Mouse (Mus musculus) hindbrain, embryonic 15.5 days (tissue): ENCODE data around the gene Ptger3. TPM values are rescaled to one million over a fixed set of nuclear protein-coding genes. Genes with fewer than 3 reads are reported as not detected.

ENCODE experiments used
- ATAC-seq: fragments of 200-750 bp; cut with Nextera tagmentation; 2 replicates; pipeline ENCODE4 v1.8.0; 2017; ENCODE audit warnings: low read depth, moderate number of reproducible peaks, moderate TSS enrichment; ENCODE audit not compliant: low FRiP score
- H3K27ac ChIP-seq: fragments of 300-500 bp; sonication (generic); replicated peaks from 2 replicates; pipeline ENCODE4 v1.5.1; 2015; ENCODE audit warnings: mild to moderate bottlenecking, inconsistent platforms
- H3K27me3 ChIP-seq: fragments of 300-500 bp; sonication (generic); 2 replicates; pipeline ENCODE4 v1.6.1; 2015; ENCODE audit warnings: control low read depth, inconsistent platforms
- H3K36me3 ChIP-seq: fragments of 300-500 bp; sonication (generic); 2 replicates; pipeline ENCODE4 v1.6.1; 2015; ENCODE audit warnings: control low read depth, inconsistent platforms
- H3K4me1 ChIP-seq: fragments of 300-500 bp; sonication (generic); replicated peaks from 2 replicates; pipeline ENCODE4 v1.6.1; 2015; ENCODE audit warnings: control low read depth, inconsistent platforms
- H3K4me2 ChIP-seq: fragments of 300-500 bp; sonication (generic); 2 replicates; pipeline ENCODE4 v1.6.1; 2015; ENCODE audit warnings: moderate library complexity, mild to moderate bottlenecking, inconsistent platforms
- H3K4me3 ChIP-seq: fragments of 300-500 bp; sonication (generic); 2 replicates; pipeline ENCODE4 v1.5.1; 2015; ENCODE audit warnings: mild to moderate bottlenecking, inconsistent platforms
- H3K9ac ChIP-seq: fragments of 300-500 bp; sonication (generic); 2 replicates; pipeline ENCODE4 v1.6.1; 2015; ENCODE audit warnings: inconsistent platforms
- H3K9me3 ChIP-seq: fragments of 300-500 bp; sonication (generic); 2 replicates; pipeline ENCODE4 v1.6.1; 2016; ENCODE audit warnings: control low read depth, inconsistent platforms
- WGBS: fragments of 180-500 bp; shearing (Covaris S2); methylation state at CpG from one replicate; pipeline ENCODE4 v1.1.7; 2015; 5-methylcytosine and 5-hydroxymethylcytosine counted together
- polyA plus RNA-seq: library from polyadenylated mRNA; unstranded; fragments of >200 nt; fragmentation: Nextera tagmentation; extraction: Ambion mirVana; gene quantifications from 2 replicates; pipeline ENCODE4 v1.2.1, GENCODE M21; 2015

Gene Ptger3
- polyA plus RNA-seq, 1 experiment from 2014 or later: 6.1 TPM

GRCm38 (mm10) chr3:157605411-157605740 is 38.7 kb downstream of the Ptger3 start:
- Histone ChIP-seq H3K27me3 (no peaks in the 10 kb centered on the region), H3K4me2 (no peak overlapping the region), H3K4me1 (no peaks in the 10 kb centered on the region), H3K9ac (no peak overlapping the region), H3K36me3 (no peaks in the 10 kb centered on the region), H3K9me3 (no peaks in the 10 kb centered on the region), H3K4me3 (no peak overlapping the region), H3K27ac (no peak overlapping the region)
- ATAC-seq: no peak

- Histone ChIP-seq H3K36me3 (no peaks in the 10 kb centered on the region), H3K4me3 (no peak overlapping the region), H3K9me3 (no peaks in the 10 kb centered on the region), H3K27me3 (no peaks in the 10 kb centered on the region), H3K9ac (no peak overlapping the region), H3K4me1 (no peaks in the 10 kb centered on the region), H3K4me2 (no peak overlapping the region), H3K27ac (no peak overlapping the region)
- WGBS: 63% methylated on average over 1 of the region's 1 CpGs
- ATAC-seq: no peak
These were observed 46.9 kb downstream of the Ptger3 start for GRCm38 (mm10) chr3:157613542-157613941.

GRCm38 (mm10) chr3:157616949-157617348 is 50.3 kb downstream of the Ptger3 start:
- Histone ChIP-seq H3K9ac (no peak overlapping the region), H3K36me3 (no peaks in the 10 kb centered on the region)
- no peak for ATAC-seq

GRCm38 (mm10) chr3:157627407-157627806 is 60.7 kb downstream of the Ptger3 start:
- Histone ChIP-seq H3K27me3 (no peaks in the 10 kb centered on the region), H3K4me3 (no peak overlapping the region), H3K9me3 (no peaks in the 10 kb centered on the region), H3K4me1 (no peaks in the 10 kb centered on the region), H3K4me2 (no peak overlapping the region), H3K36me3 (no peaks in the 10 kb centered on the region), H3K27ac (no peak overlapping the region), H3K9ac (no peak overlapping the region)
- WGBS: 80% methylated on average over 3 of the region's 3 CpGs
- no peak for ATAC-seq

More at GRCm38 (mm10) chr3:157616949-157617348, 50.3 kb downstream of the Ptger3 start:
- no peaks in the 10 kb centered on the region for H3K27me3 ChIP-seq
- H3K9me3 ChIP-seq: no peaks in the 10 kb centered on the region
- H3K4me2 ChIP-seq: no peak overlapping the region
- H3K4me1 ChIP-seq: no peaks in the 10 kb centered on the region
- no peak overlapping the region for H3K27ac ChIP-seq
- no peak overlapping the region for H3K4me3 ChIP-seq

GRCm38 (mm10) chr3:157630671-157631070 is 64.0 kb downstream of the Ptger3 start:
- WGBS: 82% methylated on average over 5 of the region's 5 CpGs

GRCm38 (mm10) chr3:157631383-157631782 is 64.7 kb downstream of the Ptger3 start:
- no peak for ATAC-seq
- H3K4me2 ChIP-seq: no peak overlapping the region
- no peaks in the 10 kb centered on the region for H3K27me3 ChIP-seq
- no peaks in the 10 kb centered on the region for H3K9me3 ChIP-seq
- H3K4me3 ChIP-seq: no peak overlapping the region
- H3K4me1 ChIP-seq: no peaks in the 10 kb centered on the region
- H3K27ac ChIP-seq: no peak overlapping the region
- H3K9ac ChIP-seq: no peak overlapping the region
- H3K36me3 ChIP-seq: no peaks in the 10 kb centered on the region
- 86% methylated on average over 2 of the region's 2 CpGs for WGBS

More at GRCm38 (mm10) chr3:157630671-157631070, 64.0 kb downstream of the Ptger3 start:
- Histone ChIP-seq H3K9me3 (no peaks in the 10 kb centered on the region), H3K4me3 (no peak overlapping the region), H3K36me3 (no peaks in the 10 kb centered on the region), H3K4me1 (no peaks in the 10 kb centered on the region), H3K27me3 (no peaks in the 10 kb centered on the region), H3K4me2 (no peak overlapping the region), H3K27ac (no peak overlapping the region), H3K9ac (no peak overlapping the region)
- no peak for ATAC-seq

- no peaks in the 10 kb centered on the region for H3K36me3 ChIP-seq
- no peak overlapping the region for H3K4me2 ChIP-seq
- 91% methylated on average over 3 of the region's 3 CpGs for WGBS
- ATAC-seq: no peak
- no peaks in the 10 kb centered on the region for H3K9me3 ChIP-seq
- H3K27ac ChIP-seq: no peak overlapping the region
- H3K4me3 ChIP-seq: no peak overlapping the region
- H3K9ac ChIP-seq: no peak overlapping the region
- no peaks in the 10 kb centered on the region for H3K4me1 ChIP-seq
- no peaks in the 10 kb centered on the region for H3K27me3 ChIP-seq
These were observed 67.7 kb downstream of the Ptger3 start for GRCm38 (mm10) chr3:157634431-157634830.

GRCm38 (mm10) chr3:157635713-157636112 is 69.0 kb downstream of the Ptger3 start:
- Histone ChIP-seq H3K9ac (no peak overlapping the region), H3K9me3 (no peaks in the 10 kb centered on the region), H3K4me2 (no peak overlapping the region), H3K4me1 (no peaks in the 10 kb centered on the region), H3K4me3 (no peak overlapping the region), H3K36me3 (no peaks in the 10 kb centered on the region), H3K27me3 (no peaks in the 10 kb centered on the region), H3K27ac (no peak overlapping the region)
- ATAC-seq: no peak
- WGBS: 84% methylated on average over 4 of the region's 4 CpGs

GRCm38 (mm10) chr3:157636887-157637286 is 70.2 kb downstream of the Ptger3 start:
- no peak overlapping the region for H3K9ac ChIP-seq
- no peak overlapping the region for H3K4me2 ChIP-seq
- no peaks in the 10 kb centered on the region for H3K36me3 ChIP-seq
- no peak overlapping the region for H3K27ac ChIP-seq
- H3K4me3 ChIP-seq: no peak overlapping the region
- no peak for ATAC-seq
- H3K27me3 ChIP-seq: no peaks in the 10 kb centered on the region
- no peaks in the 10 kb centered on the region for H3K4me1 ChIP-seq
- no peaks in the 10 kb centered on the region for H3K9me3 ChIP-seq

- H3K27me3 ChIP-seq: no peaks in the 10 kb centered on the region
- no peaks in the 10 kb centered on the region for H3K4me1 ChIP-seq
- no peaks in the 10 kb centered on the region for H3K9me3 ChIP-seq
- H3K9ac ChIP-seq: no peak overlapping the region
- H3K36me3 ChIP-seq: no peaks in the 10 kb centered on the region
- no peak for ATAC-seq
- no peak overlapping the region for H3K27ac ChIP-seq
- no peak overlapping the region for H3K4me2 ChIP-seq
- 87% methylated on average over 2 of the region's 2 CpGs for WGBS
- no peak overlapping the region for H3K4me3 ChIP-seq
These were observed 70.6 kb downstream of the Ptger3 start for GRCm38 (mm10) chr3:157637341-157637740.

- no peak overlapping the region for H3K4me2 ChIP-seq
- no peak overlapping the region for H3K27ac ChIP-seq
- H3K9me3 ChIP-seq: no peaks in the 10 kb centered on the region
- no peaks in the 10 kb centered on the region for H3K4me1 ChIP-seq
- H3K9ac ChIP-seq: no peak overlapping the region
- ATAC-seq: no peak
- no peaks in the 10 kb centered on the region for H3K27me3 ChIP-seq
- H3K4me3 ChIP-seq: no peak overlapping the region
- H3K36me3 ChIP-seq: no peaks in the 10 kb centered on the region
- WGBS: 87% methylated on average over 4 of the region's 4 CpGs
These were observed 74.9 kb downstream of the Ptger3 start for GRCm38 (mm10) chr3:157641634-157642033.

GRCm38 (mm10) chr3:157661622-157662021 is 94.9 kb downstream of the Ptger3 start:
- 86% methylated on average over 7 of the region's 7 CpGs for WGBS
- H3K9me3 ChIP-seq: no peaks in the 10 kb centered on the region
- no peak overlapping the region for H3K27ac ChIP-seq
- H3K9ac ChIP-seq: no peak overlapping the region
- H3K4me3 ChIP-seq: no peak overlapping the region
- H3K4me1 ChIP-seq: no peaks in the 10 kb centered on the region
- no peaks in the 10 kb centered on the region for H3K36me3 ChIP-seq
- H3K4me2 ChIP-seq: no peak overlapping the region
- no peaks in the 10 kb centered on the region for H3K27me3 ChIP-seq
- no peak for ATAC-seq

GRCm38 (mm10) chr3:157664486-157665041 is 97.9 kb downstream of the Ptger3 start:
- Histone ChIP-seq H3K27me3 (no peaks in the 10 kb centered on the region), H3K36me3 (no peaks in the 10 kb centered on the region), H3K4me2 (no peak overlapping the region), H3K27ac (no peak overlapping the region), H3K9me3 (no peaks in the 10 kb centered on the region), H3K4me3 (no peak overlapping the region), H3K9ac (no peak overlapping the region), H3K4me1 (no peaks in the 10 kb centered on the region)
- no peak for ATAC-seq
